Mouse (Mus musculus): ENCODE data around the gene Lgals3. TPM values are rescaled to one million over a fixed set of nuclear protein-coding genes. Genes with fewer than 3 reads are reported as not detected.

The Lgals3 gene
- polyA plus RNA-seq, 1 experiment: 537 TPM

GRCm38 (mm10) chr14:47418666-47418991 is 51.1 kb downstream of the Lgals3 start:
- 26% methylated on average over 5 of the region's 5 CpGs for WGBS
- DNase-seq (ENCODE audit: low read depth, low spot score): no peak

- 86% methylated on average over 9 of the region's 9 CpGs for WGBS
- no peak for DNase-seq (ENCODE audit: low read depth, low spot score)
Measured at GRCm38 (mm10) chr14:47419034-47419625, 51.6 kb downstream of the Lgals3 start.

GRCm38 (mm10) chr14:47419723-47420276 is 52.2 kb downstream of the Lgals3 start:
- WGBS: 94% methylated on average over 24 of the region's 24 CpGs
- DNase-seq (ENCODE audit: low read depth, low spot score): no peak

DNA sequence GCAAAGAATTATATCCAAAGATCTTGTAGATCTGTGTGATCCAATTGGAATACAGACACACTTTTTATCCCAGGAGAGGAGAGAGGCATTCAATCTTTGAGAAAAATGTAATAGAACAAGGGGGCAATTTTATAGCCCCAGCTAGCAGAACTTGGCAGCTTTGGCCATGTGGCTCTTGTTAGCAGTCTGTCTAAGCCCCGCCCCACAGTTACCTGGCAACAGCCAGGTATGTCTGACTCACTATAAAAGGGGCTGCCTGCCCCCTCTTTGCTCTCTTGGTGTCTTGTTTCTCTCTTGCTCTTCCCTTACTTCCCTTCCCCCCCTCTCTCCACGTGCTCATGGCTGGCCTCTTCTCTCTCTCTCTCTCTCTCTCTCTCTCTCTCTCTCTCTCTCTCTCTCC is 54.1 kb downstream of the Lgals3 start:
- DNase-seq (ENCODE audit: low read depth, low spot score): no peak
- WGBS: 37% methylated on average over 2 of the region's 2 CpGs

DNA sequence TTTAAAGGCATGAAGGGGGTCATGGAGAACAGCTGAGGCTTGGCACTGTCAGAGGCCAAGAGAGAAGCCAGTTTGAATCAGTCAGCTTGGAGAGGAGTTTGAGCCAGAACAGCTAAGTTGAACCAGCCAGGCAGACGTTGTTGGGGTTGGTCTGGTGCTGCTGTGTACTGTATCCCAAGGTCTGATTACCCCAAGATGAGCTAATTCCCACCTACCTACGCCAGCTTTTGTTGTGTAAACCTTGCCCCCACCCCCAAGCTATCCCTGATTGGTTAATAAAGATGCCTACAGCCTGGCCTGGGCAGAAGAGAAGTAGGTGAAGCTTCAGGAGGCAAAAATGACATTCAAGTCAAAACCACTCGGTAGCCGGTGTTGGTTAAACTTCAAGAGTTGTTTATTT is 54.9 kb downstream of the Lgals3 start:
- 62% methylated on average over 4 of the region's 4 CpGs for WGBS
- no peak for DNase-seq (ENCODE audit: low read depth, low spot score)

DNA sequence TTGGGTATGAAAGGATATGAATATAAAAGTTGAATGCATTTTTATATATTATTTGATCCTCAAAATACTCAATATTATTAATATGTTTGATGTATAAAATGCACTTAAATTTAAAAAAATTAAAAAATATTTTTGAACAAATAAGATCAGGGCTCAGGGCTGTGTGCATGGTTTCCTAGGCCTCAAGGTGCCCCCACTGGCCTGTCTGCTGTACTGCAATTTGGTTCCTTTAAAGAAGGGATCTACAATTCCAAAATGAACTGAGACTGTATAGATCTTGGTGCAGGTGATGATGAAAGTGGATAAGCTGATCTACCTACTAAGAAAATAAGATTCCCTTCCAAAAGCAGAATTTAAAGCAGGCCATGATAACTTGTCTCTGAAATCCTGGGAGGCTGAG is 65.4 kb downstream of the Lgals3 start:
- no peak for DNase-seq (ENCODE audit: low read depth, low spot score)

Other genes with a start within 250 kb of the Lgals3 start
- 13.5 and 19.5 TPM in 2 replicates for gene Gch1, start 178.3 kb upstream of the Lgals3 start, polyA plus RNA-seq (2012; rRNA removed)
- 3.3 and 4.6 TPM in 2 replicates for gene Wdhd1, start 90.9 kb upstream of the Lgals3 start, polyA plus RNA-seq (2012; rRNA removed)
- 3.2 and 6.0 TPM in 2 replicates for gene Socs4, start 90.8 kb upstream of the Lgals3 start, polyA plus RNA-seq (2012; rRNA removed)
- 33.5 and 61.4 TPM in 2 replicates for gene Mapk1ip1l, start 69.5 kb upstream of the Lgals3 start, polyA plus RNA-seq (2012; rRNA removed)
- 4.8 and 5.0 TPM in 2 replicates for gene Dlgap5, start 50.7 kb downstream of the Lgals3 start, polyA plus RNA-seq (2012; rRNA removed)
- 16.6 and 29.5 TPM in 2 replicates for gene Fbxo34, start 82.7 kb downstream of the Lgals3 start, polyA plus RNA-seq (2012; rRNA removed)
- gene Atg14, start 202.9 kb downstream of the Lgals3 start, polyA plus RNA-seq (2012; rRNA removed): 5.5 and 6.8 TPM in 2 replicates